Mouse (Mus musculus): ENCODE data around the gene Tnfrsf1b.

DNA sequence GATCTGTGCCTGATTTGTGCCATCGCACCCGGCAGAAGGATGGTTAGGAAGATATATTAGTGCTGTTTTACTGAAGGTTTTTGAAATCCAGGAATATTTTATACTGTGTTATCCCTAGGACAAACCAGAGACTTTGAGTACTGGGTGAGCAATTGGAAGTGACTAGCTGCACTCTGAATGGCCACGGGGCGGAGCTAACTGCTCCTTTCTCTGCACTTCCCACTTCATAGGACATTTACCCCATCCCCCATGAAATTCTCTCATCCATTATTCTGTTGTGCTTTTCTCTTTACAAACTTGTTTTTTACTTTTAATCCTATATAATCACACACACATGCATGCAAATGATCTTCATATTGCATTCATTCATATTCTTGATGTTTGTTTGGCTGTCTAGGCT lies 50.1 kb downstream of the Tnfrsf1b start:
- TF ChIP-seq CTCF (IDR thresholded peaks at IDR 0.05; ENCODE audit: borderline replicate concordance, control insufficient read depth, extremely low read depth, insufficient read depth, low read length, poor library complexity): no peak
- TF ChIP-seq POLR2A (IDR thresholded peaks at IDR 0.05; ENCODE audit: control insufficient read depth, extremely low read depth, insufficient read depth, low read length, poor library complexity): no peak

All from thymus, adult 2 months (tissue).